8 mouse cellular contexts compared by ENCODE assay signal in the genomic region with DNA sequence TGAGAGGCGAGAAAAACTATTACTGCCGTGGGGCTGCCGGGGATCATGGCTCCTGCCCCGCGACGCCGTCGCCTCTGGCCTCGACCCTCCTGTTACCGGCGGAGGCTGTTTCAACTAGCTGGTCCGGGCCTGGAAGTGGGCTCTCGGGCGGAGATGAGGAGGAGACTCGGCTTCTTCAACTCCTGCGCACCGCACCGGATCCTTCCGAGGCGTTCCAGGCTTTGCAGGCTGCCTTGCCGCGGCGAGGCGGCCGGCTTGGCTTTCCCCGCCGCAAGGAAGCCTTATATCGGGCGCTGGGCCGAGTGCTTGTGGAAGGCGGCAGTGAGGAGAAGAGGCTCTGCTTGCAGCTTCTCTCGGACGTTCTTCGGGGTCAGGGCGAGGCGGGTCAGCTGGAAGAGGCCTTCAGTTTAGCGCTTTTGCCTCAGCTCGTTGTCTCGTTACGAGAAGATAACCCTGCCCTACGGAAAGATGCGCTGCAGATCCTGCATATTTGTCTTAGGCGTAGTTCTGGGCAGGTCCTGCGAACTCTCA. TPM values are rescaled to one million over a fixed set of nuclear protein-coding genes. Genes with fewer than 3 reads are reported as not detected.
DNase-seq lines count a peak whose midpoint lies in the region; ATAC-seq and TF ChIP-seq lines count a peak whose summit lies in the region.

No protein-coding gene starts in this region.

- peak overlapping the region; percentile 65 for H3K9ac ChIP-seq in neural tube, embryonic 11.5 days (ENCODE audit: low read length)
- peak overlapping the region; percentile 86 for H3K9ac ChIP-seq in heart, adult 2 months (ENCODE audit: low read depth, low read length)
- peak overlapping the region; percentile 90 for H3K9ac ChIP-seq in kidney, embryonic 14.5 days (ENCODE audit: low read depth, low read length)
- H3K9ac ChIP-seq in liver, embryonic 11.5 days (ENCODE audit: low read depth, low read length): peak overlapping the region; percentile 92
- peak overlapping the region; percentile 93 for H3K9ac ChIP-seq in stomach, postnatal 0 days (ENCODE audit: low read length)

- no peak for DNase-seq in neural tube, embryonic 11.5 days (ENCODE audit: low spot score)
- DNase-seq in neural tube, embryonic 10.5 days (ENCODE audit: extremely low spot score, low spot score): no peak
- peak; percentile 67 for DNase-seq in embryonic facial prominence, embryonic 10.5 days (ENCODE audit: low spot score)
- DNase-seq in heart, adult 2 months: peak; percentile 61 to 66
- peak; percentile 71 for DNase-seq in liver, embryonic 11.5 days (ENCODE audit: low spot score)
- DNase-seq in stomach, postnatal 0 days (ENCODE audit: low spot score): peak; percentile 63

- ATAC-seq in neural tube, embryonic 11.5 days (ENCODE audit: insufficient read depth, low FRiP score, low TSS enrichment): peak; percentile 4
- peak; percentile 34; the same call in 1 of the 2 replicates for ATAC-seq in kidney, embryonic 14.5 days (ENCODE audit: low FRiP score, low TSS enrichment)
- ATAC-seq in liver, embryonic 11.5 days (replicated peaks; ENCODE audit: low FRiP score): peak; percentile 5; the same call in 1 of the 2 replicates
- 0 out of 2 replicates have a peak, but pooled peaks have one; percentile 3 for ATAC-seq in monocyte, adult 5-6 weeks (replicated peaks; ENCODE audit: insufficient number of reproducible peaks, low FRiP score, low TSS enrichment, poor library complexity, severe bottlenecking)
- ATAC-seq in stomach, postnatal 0 days (ENCODE audit: low FRiP score, low TSS enrichment): peak; percentile 22

- no peak for TF ChIP-seq EP300 in heart, adult 2 months (IDR thresholded peaks at IDR 0.05; ENCODE audit: insufficient read depth, low read depth, low read length)
- TF ChIP-seq EP300 in stomach, postnatal 0 days (optimal IDR thresholded peaks at IDR 0.05): no peak

- peak overlapping the region; percentile 92 for H3K4me3 ChIP-seq in neural tube, embryonic 11.5 days (ENCODE audit: low read depth, low read length)
- H3K4me3 ChIP-seq in embryonic facial prominence, embryonic 10.5 days: peak overlapping the region; percentile 93
- H3K4me3 ChIP-seq in heart, adult 2 months: peak overlapping the region; percentile 88
- H3K4me3 ChIP-seq in kidney, embryonic 14.5 days (ENCODE audit: low read length): peak overlapping the region; percentile 73
- H3K4me3 ChIP-seq in liver, embryonic 11.5 days (ENCODE audit: low read depth, low read length): peak overlapping the region; percentile 94
- H3K4me3 ChIP-seq in stomach, postnatal 0 days (ENCODE audit: low read depth, low read length): peak overlapping the region; percentile 90

- no peaks in the 10 kb centered on the region for H3K27me3 ChIP-seq in neural tube, embryonic 11.5 days (ENCODE audit: control insufficient read depth, insufficient read depth, low read length)
- H3K27me3 ChIP-seq in embryonic facial prominence, embryonic 10.5 days (replicated peaks; ENCODE audit: low read depth, poor library complexity, severe bottlenecking): no peaks in the 10 kb centered on the region
- no peaks in the 10 kb centered on the region for H3K27me3 ChIP-seq in heart, adult 2 months (ENCODE audit: control insufficient read depth, insufficient read depth, low read length)
- H3K27me3 ChIP-seq in kidney, embryonic 14.5 days (ENCODE audit: control insufficient read depth, insufficient read depth, low read length): no peaks in the 10 kb centered on the region
- H3K27me3 ChIP-seq in liver, embryonic 11.5 days (replicated peaks; ENCODE audit: control insufficient read depth, insufficient read depth, low read length): no peaks in the 10 kb centered on the region
- no peaks in the 10 kb centered on the region for H3K27me3 ChIP-seq in stomach, postnatal 0 days (ENCODE audit: control insufficient read depth, insufficient read depth, low read length)

- H3K4me2 ChIP-seq in neural tube, embryonic 11.5 days (ENCODE audit: low read depth): peak overlapping the region; percentile 87
- H3K4me2 ChIP-seq in kidney, embryonic 14.5 days (replicated peaks; ENCODE audit: low read depth, low read length): peak overlapping the region; percentile 72
- H3K4me2 ChIP-seq in liver, embryonic 11.5 days: peak overlapping the region; percentile 99
- peak overlapping the region; percentile 86 for H3K4me2 ChIP-seq in stomach, postnatal 0 days (replicated peaks; ENCODE audit: low read depth)

- intact Hi-C loops in heart, adult 2 months (cut with DNase I): loop anchor here (2.0 to 5.0 kb wide), 2 partner anchors 71 to 109 kb away; partner anchors contain the start of genes Fancm, Fkbp3 and Prpf39

- TF ChIP-seq CTCF in heart, adult 2 months (IDR thresholded peaks at IDR 0.05): no peak
- TF ChIP-seq CTCF in stomach, postnatal 0 days (IDR thresholded peaks at IDR 0.05; ENCODE audit: low read depth): no peak

- peaks cover 2% of the 10 kb centered on the region; the same call in 1 of the 2 replicates for H3K79me2 ChIP-seq in heart, adult 2 months (replicated peaks; ENCODE audit: control insufficient read depth, insufficient read depth, low read length)

- peaks cover 16% of the 10 kb centered on the region for H3K4me1 ChIP-seq in neural tube, embryonic 11.5 days (ENCODE audit: control insufficient read depth, insufficient read depth, low read length)
- H3K4me1 ChIP-seq in embryonic facial prominence, embryonic 10.5 days: peaks cover 41% of the 10 kb centered on the region
- peaks cover 6% of the 10 kb centered on the region for H3K4me1 ChIP-seq in heart, adult 2 months (ENCODE audit: control insufficient read depth, insufficient read depth, low read length)
- H3K4me1 ChIP-seq in kidney, embryonic 14.5 days (ENCODE audit: control insufficient read depth, insufficient read depth, low read length): peaks cover 15% of the 10 kb centered on the region
- H3K4me1 ChIP-seq in liver, embryonic 11.5 days (replicated peaks; ENCODE audit: control insufficient read depth, insufficient read depth, low read length): peaks cover 18% of the 10 kb centered on the region
- H3K4me1 ChIP-seq in stomach, postnatal 0 days (replicated peaks; ENCODE audit: control insufficient read depth, insufficient read depth): peaks cover 2% of the 10 kb centered on the region; the same call in 1 of the 2 replicates

- TF ChIP-seq POLR2A in heart, adult 2 months (IDR thresholded peaks at IDR 0.05; ENCODE audit: insufficient read depth, low read depth, low read length): no peak

- WGBS in neural tube, embryonic 11.5 days: under 1% methylated on average over 44 of the region's 44 CpGs
- WGBS in embryonic facial prominence, embryonic 10.5 days: under 1% methylated on average over 44 of the region's 44 CpGs
- WGBS in heart, adult 2 months: under 1% methylated on average over 44 of the region's 44 CpGs
- under 1% methylated on average over 44 of the region's 44 CpGs for WGBS in kidney, embryonic 14.5 days
- under 1% methylated on average over 44 of the region's 44 CpGs for WGBS in liver, embryonic 11.5 days
- under 1% methylated on average over 44 of the region's 44 CpGs for WGBS in stomach, postnatal 0 days

- H3K9me3 ChIP-seq in neural tube, embryonic 11.5 days (ENCODE audit: control insufficient read depth, low read length): no peaks in the 10 kb centered on the region
- H3K9me3 ChIP-seq in embryonic facial prominence, embryonic 10.5 days: no peaks in the 10 kb centered on the region
- no peaks in the 10 kb centered on the region for H3K9me3 ChIP-seq in kidney, embryonic 14.5 days (ENCODE audit: control insufficient read depth, low read length)
- H3K9me3 ChIP-seq in liver, embryonic 11.5 days (ENCODE audit: control insufficient read depth, low read length): no peaks in the 10 kb centered on the region
- H3K9me3 ChIP-seq in stomach, postnatal 0 days (ENCODE audit: control insufficient read depth, low read length): no peaks in the 10 kb centered on the region

- no peaks in the 10 kb centered on the region for H3K36me3 ChIP-seq in neural tube, embryonic 11.5 days (ENCODE audit: control insufficient read depth, insufficient read depth, low read length)
- H3K36me3 ChIP-seq in embryonic facial prominence, embryonic 10.5 days (replicated peaks): peaks cover 13% of the 10 kb centered on the region
- H3K36me3 ChIP-seq in heart, adult 2 months (ENCODE audit: control insufficient read depth, insufficient read depth, low read length): peaks cover 24% of the 10 kb centered on the region
- peaks cover 5% of the 10 kb centered on the region; the same call in 1 of the 2 replicates for H3K36me3 ChIP-seq in kidney, embryonic 14.5 days (ENCODE audit: control insufficient read depth, insufficient read depth, low read length)
- H3K36me3 ChIP-seq in liver, embryonic 11.5 days (ENCODE audit: control insufficient read depth, insufficient read depth, low read length): no peaks in the 10 kb centered on the region
- no peaks in the 10 kb centered on the region for H3K36me3 ChIP-seq in stomach, postnatal 0 days (ENCODE audit: control insufficient read depth, insufficient read depth, low read length)

- peak overlapping the region; percentile 80 for H3K27ac ChIP-seq in neural tube, embryonic 11.5 days (ENCODE audit: low read depth, low read length)
- H3K27ac ChIP-seq in embryonic facial prominence, embryonic 10.5 days (replicated peaks): peak overlapping the region; percentile 92
- peak overlapping the region; percentile 64 for H3K27ac ChIP-seq in heart, adult 2 months
- peak overlapping the region; percentile 90 for H3K27ac ChIP-seq in kidney, embryonic 14.5 days (ENCODE audit: low read depth, low read length)
- H3K27ac ChIP-seq in liver, embryonic 11.5 days (ENCODE audit: low read depth, low read length): peak overlapping the region; percentile 81
- peak overlapping the region; percentile 95 for H3K27ac ChIP-seq in stomach, postnatal 0 days (replicated peaks)

RNA-seq across cellular contexts. Expression of gene Togaram1, which starts 0.6 kb away (rescaled TPM):
- 24.1 and 26.7 TPM in 2 replicates for polyA plus RNA-seq in neural tube, embryonic 11.5 days (2014; fragmentation: Nextera tagmentation; extraction: Ambion mirVana)
- 29.4 and 31.5 TPM in 2 replicates for polyA plus RNA-seq in embryonic facial prominence, embryonic 10.5 days (2016; fragmentation: Nextera tagmentation; extraction: Ambion mirVana)
- total RNA-seq in heart, adult 2 months (2021): 1 to 10 TPM; 9.7 to 10.0 TPM
- polyA plus RNA-seq in heart, adult 2 months (2012; rRNA removed): 2.6 and 5.9 TPM in 2 replicates
- polyA plus RNA-seq in kidney, embryonic 14.5 days (2014; fragmentation: Nextera tagmentation; extraction: Ambion mirVana): 27.5 and 42.5 TPM in 2 replicates
- 23.9 and 24.7 TPM in 2 replicates for polyA plus RNA-seq in liver, embryonic 11.5 days (2014; fragmentation: Nextera tagmentation; extraction: Ambion mirVana)
- total RNA-seq in monocyte, adult 5-6 weeks (2017): 36.6 to 52.1 TPM (median 47.3 TPM) in 3 replicates
- 11.3 and 11.4 TPM in 2 replicates for polyA plus RNA-seq in stomach, postnatal 0 days (2015; fragmentation: Nextera tagmentation; extraction: Ambion mirVana)

RNA-seq across cellular contexts. Expression of gene Klhl28, which starts 0.8 kb away (rescaled TPM):
- 20.6 and 20.7 TPM in 2 replicates for polyA plus RNA-seq in neural tube, embryonic 11.5 days (2014; fragmentation: Nextera tagmentation; extraction: Ambion mirVana)
- 9.0 and 10.2 TPM in 2 replicates for polyA plus RNA-seq in embryonic facial prominence, embryonic 10.5 days (2016; fragmentation: Nextera tagmentation; extraction: Ambion mirVana)
- 10 to 100 TPM; 11.0 to 11.6 TPM for total RNA-seq in heart, adult 2 months (2021)
- polyA plus RNA-seq in heart, adult 2 months (2012; rRNA removed): 3.2 and 6.9 TPM in 2 replicates
- polyA plus RNA-seq in kidney, embryonic 14.5 days (2014; fragmentation: Nextera tagmentation; extraction: Ambion mirVana): 9.8 and 14.3 TPM in 2 replicates
- polyA plus RNA-seq in liver, embryonic 11.5 days (2014; fragmentation: Nextera tagmentation; extraction: Ambion mirVana): 7.7 and 8.2 TPM in 2 replicates
- 15.7 to 31.6 TPM (median 22.7 TPM) in 3 replicates for total RNA-seq in monocyte, adult 5-6 weeks (2017)
- 7.6 and 8.1 TPM in 2 replicates for polyA plus RNA-seq in stomach, postnatal 0 days (2015; fragmentation: Nextera tagmentation; extraction: Ambion mirVana)

RNA-seq across cellular contexts. Expression of gene Gm527, which starts 48.5 kb away (rescaled TPM):
- 2.5 and 4.7 TPM in 2 replicates for polyA plus RNA-seq in neural tube, embryonic 11.5 days (2014; fragmentation: Nextera tagmentation; extraction: Ambion mirVana)
- polyA plus RNA-seq in embryonic facial prominence, embryonic 10.5 days (2016; fragmentation: Nextera tagmentation; extraction: Ambion mirVana): 0.99 and 1.2 TPM in 2 replicates
- total RNA-seq in heart, adult 2 months (2021): 1 to 10 TPM; 3.0 TPM
- 1.5 and 2.5 TPM in 2 replicates for polyA plus RNA-seq in heart, adult 2 months (2012; rRNA removed)
- polyA plus RNA-seq in kidney, embryonic 14.5 days (2014; fragmentation: Nextera tagmentation; extraction: Ambion mirVana): 2.9 and 4.8 TPM in 2 replicates
- 0.81 and 0.97 TPM in 2 replicates for polyA plus RNA-seq in liver, embryonic 11.5 days (2014; fragmentation: Nextera tagmentation; extraction: Ambion mirVana)
- total RNA-seq in monocyte, adult 5-6 weeks (2017): 14.7 to 22.9 TPM (median 20.9 TPM) in 3 replicates
- 2.0 and 2.1 TPM in 2 replicates for polyA plus RNA-seq in stomach, postnatal 0 days (2015; fragmentation: Nextera tagmentation; extraction: Ambion mirVana)

Comparison
In these comparisons a context has a peak if more than half of its experiments do, and no peak if none do; other contexts are left out.
1. DNase-seq: peak in embryonic facial prominence, embryonic 10.5 days (single experiment), heart, adult 2 months (2 of 2), liver, embryonic 11.5 days (single experiment) and stomach, postnatal 0 days (single experiment); none in neural tube, embryonic 11.5 days (single experiment) and neural tube, embryonic 10.5 days (single experiment).
2. Peak in every context shown above with its lines, with median percentiles within 50 percentile points of each other: ATAC-seq, H3K27ac ChIP-seq, H3K4me2 ChIP-seq, H3K4me3 ChIP-seq and H3K9ac ChIP-seq.